Mouse (Mus musculus) CD8-positive naive resting alpha-beta T cell, adult 2 months (primary cell): ENCODE measurements around the gene Hoxa10.

Experiments
- DNase-seq, 2 experiments: peaks; one replicate each; pipeline ENCODE4 v3.0.0; 2022; ENCODE audit warnings: low read depth in 2 of 2, low spot score in 2 of 2

Hoxa10 gene

DNA sequence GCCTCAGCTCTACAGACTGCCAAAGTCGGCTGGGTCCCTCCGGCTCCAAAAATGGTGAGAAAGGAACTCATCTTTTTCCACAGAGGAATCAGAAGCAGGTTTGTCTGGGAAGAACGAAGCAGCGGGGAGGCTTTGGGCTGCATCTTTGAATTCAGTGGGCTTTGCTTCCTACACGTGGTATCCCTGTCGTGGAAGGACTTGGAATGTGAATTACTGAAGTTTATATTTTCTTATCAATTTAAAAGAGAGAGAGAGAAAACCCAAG lies 22.6 kb upstream of the Hoxa10 start:
- DNase-seq: no peak

DNA sequence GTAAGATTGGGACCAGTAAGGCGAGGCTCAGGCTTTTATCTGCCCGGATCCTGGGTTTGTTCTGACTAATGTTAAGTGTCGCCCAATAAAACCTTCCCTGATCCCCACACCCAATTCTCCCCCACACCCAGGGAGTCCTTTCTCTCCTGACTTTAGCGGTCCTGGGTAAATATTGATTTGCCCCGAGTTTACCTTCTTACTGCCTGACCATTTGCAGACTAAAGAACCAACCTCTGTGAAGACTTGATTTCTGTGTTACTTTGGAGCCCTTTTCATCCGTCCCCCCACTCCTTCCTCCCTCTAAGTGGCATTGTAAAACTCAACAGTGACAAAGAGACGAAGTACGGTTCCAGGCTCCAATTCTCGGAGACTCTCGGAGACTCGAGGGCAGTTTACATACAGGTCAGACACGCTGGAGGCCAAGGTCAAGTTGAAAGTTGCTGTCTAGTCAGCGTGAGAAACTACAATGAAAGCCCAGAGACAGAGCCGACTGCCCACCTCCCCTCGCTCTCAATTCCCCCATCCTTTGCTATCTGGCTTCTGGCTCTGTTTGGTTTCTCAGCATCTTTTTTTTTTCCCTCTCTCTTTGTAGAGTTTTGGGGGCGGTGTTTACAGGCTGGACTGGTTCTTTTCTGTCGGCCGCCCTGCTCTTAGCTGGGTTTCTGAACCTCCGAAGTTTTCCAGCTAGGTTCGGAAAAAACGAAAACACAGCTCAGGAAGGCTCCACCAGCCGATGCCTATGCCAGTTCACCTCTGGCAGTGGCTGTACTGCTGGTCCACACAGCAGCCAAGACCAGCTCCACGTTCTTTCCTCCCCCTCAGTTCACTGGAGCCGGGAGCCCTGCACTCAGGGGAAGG lies 22.0 kb upstream of the Hoxa10 start:
- no peak for DNase-seq

DNA sequence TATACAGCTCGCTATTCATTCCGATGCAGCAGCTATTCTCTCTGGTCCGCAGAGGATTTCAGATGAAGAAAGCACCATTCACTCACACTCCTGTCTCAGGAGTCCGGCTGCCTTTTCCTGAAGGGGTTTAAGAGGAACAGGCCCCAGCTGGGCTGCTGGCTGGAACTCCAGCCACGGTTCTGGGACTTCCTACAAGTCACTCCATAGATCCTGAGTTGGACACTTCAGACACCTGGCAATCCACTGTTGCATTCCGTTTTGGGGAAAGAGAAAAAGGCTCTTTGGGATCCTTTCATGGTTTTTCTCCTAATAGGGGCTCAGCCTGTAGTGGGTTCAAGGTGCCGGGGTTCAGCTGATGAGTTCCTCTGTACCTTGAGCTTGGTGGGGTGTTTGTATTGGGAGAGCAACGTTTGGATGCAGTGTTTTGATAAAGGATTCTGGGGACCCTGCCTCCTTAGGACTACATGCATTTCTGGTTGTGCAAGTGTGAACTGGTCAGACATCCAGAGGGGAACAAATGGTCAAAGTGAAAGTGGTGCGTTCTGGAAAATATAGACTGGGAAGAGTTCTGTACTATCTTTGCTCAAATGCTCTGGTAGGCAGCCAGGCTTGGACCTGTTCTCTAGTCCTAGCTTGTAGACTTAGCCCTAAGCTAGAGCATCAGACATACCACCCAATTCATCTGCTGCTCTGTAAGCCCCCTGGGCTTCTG lies 21.3 kb upstream of the Hoxa10 start:
- no peak for DNase-seq

DNA sequence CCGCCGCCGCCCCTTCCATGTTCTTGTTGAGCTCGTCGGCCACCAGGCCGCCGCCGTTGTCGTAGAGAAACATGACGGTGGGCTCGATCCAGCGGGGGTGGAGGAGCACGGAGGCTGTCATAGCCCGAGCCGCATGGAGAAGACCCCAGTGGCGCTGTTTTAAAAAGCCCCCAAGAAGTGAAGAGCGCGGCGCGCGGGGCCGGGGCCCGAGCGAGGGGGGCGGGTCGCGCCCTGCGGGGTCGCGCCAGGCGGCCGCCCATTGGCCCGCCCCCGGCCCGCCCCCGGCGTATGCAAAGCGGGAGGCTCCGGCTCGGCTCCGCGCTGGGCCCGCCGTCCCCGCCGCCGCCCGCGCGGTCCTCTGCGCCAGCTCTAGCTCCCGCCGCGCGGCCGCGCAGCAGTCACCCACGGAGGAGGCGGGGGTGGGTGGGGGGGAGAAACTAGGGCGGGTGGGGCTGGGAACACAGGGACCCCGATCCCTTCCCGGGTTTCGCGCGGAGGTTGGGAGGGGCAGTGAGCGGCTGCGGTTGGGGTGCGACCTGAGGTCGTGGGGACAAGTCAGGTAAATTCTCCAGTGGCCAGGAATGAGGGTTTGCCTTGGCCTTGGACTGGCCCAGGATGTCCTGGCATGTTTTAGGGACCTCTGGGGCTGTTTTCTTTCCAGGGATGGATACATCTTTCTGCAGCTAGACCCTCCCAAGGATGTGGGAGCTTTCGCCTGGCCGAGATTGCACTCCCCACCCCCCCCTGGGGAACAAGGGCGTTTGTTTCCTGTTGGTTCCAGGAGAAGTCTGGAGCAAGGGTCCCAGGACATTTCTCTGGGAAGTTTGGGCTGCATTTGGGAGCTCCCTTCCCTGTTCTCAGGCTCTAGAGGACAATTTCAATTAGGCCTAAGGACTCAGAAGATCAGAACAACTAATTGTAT lies 20.3 kb upstream of the Hoxa10 start, which contains the start of gene Hoxa13:
TSS of gene Hoxa13 (minus strand) at position 227 of the 922 bp plus-strand sequence.
- DNase-seq: no peak

DNA sequence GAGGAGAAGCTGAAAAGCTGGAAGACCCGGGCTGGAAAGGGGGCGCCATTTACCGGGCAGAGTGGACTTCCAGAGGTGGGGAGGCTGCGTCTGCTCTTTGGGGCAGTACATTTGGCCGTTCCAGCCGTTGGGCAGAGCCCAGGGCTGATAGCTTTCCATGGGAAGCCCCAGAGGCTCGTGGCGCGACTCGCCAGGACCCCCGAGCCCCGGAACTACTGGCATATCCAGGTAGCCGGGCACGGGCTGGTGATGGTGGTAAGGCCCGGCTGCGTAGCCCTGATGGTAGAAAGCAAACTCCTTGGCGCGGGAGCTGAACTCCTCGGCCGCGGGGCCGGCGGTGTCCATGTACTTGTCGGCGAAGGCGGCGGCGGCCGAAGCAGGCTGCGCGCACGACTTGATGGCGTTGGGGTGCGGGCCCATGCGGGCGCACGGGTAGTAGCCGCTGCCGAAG lies 19.2 kb upstream of the Hoxa10 start:
- DNase-seq: no peak

DNA sequence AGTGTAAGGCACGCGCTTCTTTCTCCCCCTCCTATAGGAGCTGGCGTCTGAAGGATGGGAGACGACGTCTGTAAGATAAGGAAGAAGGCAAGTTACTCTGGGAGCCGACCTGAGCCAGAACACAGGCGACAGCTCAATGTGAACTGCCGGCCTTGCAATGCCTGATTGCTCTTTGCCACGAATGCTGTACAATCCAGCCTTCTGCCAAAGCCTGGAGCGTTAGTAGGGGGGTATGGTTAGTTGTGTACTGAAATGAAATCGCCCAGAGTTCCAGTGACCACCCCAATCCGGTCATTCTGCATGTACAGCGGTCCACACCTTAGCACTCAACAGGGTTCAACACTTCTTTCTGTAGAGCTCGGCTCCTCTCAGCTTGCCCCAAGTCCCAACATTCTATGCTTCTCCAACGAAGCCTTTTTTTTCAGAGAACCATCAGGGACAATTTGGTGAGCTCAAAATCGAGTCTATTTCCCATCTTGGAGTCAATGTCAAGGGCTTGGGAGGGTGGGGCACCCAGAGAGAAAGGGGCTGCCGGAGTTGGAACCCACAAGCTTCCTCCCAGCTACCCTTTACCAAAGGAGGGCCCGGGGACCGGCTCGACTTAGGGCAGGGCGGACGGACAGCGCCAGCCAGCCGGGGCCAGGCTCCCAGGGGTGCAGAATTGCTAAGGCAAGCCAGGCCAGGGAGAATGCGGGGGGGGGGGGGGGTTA lies 18.6 kb upstream of the Hoxa10 start:
- DNase-seq: no peak

DNA sequence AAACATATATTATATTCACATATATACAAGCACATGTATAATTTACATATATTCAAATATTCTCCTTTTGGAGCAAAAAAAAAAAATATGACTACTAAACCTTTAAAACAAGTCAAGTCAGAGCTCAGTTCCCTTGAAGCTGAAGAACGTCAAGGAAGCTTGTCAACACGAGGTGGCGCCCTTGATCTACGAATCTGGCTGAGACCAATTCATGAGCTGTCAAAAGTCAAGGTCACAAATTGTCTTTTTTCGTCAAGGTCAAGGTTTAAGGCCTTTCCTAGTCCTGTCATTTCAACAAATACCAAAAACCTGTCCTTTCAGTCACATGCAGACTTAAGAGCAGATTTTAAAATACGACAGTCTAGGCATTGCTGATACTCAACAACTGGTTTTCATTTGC lies 16.3 kb upstream of the Hoxa10 start:
- peak; percentile 68 to 79 for DNase-seq

DNA sequence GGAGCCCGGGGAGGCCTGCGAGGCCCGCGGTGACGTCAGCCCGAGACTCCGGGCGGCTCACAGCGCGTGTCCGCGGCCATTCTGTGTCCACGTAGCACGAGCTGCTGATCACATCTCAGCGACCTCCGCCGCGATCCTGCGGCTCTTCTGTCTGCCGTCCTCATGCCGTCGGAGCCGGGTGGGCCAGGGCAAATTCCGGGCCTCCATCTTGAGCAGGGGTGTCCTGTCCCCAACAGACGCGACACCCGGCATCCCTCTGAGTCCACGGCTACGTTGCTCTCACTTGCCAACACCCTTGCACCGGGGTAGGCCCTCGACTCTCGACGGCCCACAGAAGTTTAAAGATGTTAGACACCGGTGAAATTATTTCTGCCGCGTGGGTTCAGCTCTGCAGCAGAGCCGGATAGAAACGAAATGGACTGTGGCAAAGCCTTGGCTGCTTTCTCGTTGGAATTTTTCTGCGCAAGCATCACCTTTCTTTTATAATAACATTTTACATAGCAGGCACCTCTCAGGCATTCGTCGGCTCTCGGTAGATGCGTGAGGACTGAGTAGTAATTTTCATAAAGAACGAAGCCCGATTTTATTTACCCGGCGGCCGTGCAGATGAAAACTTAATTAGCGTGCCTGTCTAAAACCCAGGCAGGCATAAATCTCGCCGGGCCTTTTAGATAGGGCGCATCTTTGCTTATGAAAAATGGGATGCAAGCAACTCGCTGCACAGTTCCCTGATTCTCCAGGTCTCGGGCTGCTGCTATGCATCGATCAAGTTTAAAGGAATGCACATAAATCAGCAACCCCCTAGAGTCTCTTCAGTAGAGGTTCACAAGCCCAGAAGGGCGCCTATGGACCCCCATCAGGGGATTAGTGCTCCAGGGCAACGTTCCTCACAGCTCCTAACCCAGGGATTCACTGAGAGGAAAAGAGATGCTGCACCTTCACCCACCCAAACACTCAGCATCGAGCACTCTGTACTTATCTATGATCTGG lies 13.2 kb upstream of the Hoxa10 start:
- no peak for DNase-seq

DNA sequence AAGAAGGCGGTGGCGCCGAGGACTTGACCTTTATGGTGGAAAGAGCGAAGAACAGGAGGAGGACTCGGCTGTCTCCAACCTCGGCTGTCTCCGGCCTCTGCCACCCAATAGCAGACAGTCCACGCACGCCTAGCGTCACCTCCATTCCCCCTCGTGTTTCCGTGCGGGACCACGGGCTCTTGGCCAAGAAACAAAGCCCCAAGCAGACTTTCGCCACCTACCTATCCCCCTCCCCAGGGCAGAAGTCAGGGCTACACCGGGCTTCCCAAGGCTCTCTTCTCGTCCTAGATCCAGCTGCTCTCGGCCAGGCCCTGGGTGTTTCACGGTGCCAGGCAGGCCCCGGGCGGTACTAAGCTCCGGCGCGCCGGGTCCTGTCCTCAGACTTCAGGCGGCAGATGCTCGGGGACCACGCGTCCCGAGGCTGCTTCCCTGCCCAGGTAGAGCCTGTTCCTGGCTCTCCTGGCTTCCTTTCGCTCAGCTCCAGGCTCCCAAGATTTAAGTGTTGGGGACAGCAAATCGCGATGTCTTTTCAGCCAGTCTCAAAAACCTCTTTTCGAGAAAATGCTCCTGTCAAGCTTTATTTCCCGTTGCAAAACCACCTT lies 12.2 kb upstream of the Hoxa10 start:
- DNase-seq: no peak

DNA sequence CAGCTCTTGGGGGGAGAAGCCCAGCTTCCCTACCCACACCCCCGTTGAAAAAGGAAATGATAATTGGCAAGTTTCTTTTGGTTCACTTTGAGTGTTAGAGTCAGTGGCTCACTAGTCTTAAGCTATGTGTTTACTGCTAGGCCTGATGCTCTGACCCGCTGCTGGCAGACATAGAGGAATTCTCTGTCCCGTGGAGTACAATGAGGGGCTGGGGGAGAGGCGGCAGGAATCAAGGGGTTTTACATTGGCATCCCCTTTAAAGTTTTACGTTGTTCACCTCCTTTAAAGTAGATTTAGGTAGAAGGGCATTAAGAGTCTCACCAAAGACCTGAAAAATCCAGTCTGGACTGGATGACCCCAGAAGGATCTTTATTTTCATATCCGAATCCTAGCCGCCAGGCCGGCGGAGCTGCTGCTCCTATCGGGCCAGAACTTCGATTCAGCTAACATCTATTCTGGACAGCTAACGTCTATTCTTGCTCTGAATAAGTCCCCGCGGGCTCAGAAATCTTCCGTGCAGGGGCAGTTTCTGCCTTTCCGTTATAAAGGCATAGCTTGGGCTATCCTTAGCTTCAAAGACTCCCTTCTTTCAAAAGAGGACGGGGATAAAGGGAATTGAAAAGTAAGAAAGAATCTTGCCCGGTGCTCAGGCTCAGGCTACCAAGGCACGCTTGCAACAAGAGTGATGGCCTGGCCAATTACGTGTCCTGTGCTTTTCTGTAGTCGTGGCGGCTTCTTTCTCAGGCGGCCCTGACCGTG lies 11.5 kb upstream of the Hoxa10 start:
- DNase-seq: no peak

DNA sequence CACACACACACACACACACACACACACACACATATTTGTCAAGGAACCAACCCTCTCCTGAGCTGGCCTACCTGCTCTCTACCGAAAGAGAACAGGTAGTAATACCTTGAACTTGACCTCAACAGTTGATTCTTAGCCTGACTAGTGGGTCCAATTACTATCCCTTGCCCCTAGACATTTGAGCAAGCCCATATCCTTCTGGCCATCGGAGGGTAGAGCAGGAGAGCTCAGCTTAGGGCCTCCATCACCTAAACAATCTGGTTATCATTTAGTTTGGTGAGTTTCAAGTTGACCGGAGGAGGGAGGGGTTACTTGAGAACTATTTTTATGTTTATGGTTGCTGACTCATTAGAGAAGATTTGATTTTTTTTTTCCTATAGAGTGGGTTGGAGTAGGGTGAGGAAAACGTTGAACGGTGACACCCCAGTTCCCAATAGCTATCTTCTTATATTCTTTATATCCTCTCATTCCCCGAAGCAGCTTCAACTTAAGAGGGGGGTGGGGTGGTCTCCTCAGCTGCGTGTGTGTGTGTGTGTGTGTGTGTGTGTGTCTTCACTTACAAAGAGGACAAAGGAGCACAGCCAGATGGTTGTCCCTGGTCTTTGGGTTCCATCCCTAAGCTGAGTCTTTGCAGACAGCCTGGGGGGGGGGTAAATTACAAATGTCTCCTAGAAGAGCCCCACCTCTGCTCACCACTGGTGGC lies 10.7 kb upstream of the Hoxa10 start:
- no peak for DNase-seq

DNA sequence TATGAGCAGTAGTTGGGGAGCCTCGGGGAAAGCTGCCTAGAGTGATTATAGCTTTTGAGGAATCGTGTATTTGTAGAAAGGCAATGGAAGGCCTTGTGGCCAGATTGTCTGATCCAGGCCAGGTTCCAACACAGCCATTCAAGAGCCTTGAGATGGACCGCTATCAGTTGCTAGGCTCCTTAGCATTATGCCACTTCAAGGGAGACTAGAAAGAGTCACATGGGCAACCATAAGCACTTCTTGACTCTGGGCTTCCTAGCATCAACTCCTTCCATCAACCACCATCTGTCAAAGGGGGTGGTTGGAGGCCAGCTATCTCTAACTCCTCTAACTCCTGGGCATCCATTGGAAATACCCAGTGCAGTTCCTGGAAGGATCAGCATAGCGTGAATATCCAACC lies 9.2 kb upstream of the Hoxa10 start:
- no peak for DNase-seq

DNA sequence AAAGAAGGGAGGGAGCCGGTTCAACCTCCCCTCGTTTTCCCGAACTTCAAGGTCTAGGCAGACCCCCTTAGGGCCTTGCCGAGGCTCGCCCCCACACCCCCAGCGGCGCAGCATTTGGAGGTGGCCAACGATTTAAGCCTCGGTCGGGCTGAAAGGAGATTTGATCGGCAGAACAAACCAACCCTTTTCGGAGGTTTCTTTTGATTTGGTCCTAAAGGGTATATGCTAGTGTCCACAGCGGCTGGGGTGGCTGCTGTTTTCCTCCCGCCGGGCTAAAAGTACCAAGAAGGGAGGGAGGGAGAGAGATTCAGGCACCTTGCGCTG lies 8.7 kb upstream of the Hoxa10 start:
- DNase-seq: no peak

DNA sequence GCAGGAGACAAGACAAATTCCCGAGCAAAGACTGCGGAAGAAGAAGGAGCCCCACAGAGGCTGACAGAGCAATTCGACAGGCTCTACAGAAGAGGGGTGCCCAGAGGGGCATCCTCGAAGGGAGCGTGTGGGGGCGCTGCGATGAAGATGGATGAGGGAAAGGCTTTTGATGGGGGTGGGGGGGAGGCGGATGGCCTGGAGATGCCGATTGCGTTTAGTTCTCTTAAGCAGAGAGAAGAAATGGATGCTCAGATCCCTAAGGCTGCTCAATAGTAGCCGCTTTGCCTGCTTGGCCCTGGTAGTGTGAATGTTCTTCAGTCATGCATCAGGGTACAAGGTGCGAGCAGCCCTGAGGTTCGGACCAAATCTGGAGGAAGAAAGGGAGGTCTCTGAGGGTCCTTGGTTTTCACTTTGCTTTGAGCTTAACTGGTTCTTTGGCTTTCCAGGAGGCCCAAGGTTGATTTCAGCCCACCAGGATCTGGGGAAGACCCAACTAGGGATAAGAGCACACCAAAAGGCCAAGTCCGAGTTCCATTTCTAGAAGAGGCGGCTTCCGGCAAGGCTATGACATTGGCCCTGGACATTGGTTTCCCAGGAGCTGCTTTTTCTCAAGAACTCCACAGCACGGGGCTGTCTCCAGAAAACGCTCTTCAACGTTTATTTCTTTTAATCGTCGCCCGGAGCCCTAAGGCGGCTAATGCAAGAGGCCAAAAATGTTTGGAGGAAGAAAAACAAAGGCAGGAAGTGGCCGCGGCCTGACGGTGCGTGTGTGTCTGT lies 8.2 kb upstream of the Hoxa10 start:
- no peak for DNase-seq

DNA sequence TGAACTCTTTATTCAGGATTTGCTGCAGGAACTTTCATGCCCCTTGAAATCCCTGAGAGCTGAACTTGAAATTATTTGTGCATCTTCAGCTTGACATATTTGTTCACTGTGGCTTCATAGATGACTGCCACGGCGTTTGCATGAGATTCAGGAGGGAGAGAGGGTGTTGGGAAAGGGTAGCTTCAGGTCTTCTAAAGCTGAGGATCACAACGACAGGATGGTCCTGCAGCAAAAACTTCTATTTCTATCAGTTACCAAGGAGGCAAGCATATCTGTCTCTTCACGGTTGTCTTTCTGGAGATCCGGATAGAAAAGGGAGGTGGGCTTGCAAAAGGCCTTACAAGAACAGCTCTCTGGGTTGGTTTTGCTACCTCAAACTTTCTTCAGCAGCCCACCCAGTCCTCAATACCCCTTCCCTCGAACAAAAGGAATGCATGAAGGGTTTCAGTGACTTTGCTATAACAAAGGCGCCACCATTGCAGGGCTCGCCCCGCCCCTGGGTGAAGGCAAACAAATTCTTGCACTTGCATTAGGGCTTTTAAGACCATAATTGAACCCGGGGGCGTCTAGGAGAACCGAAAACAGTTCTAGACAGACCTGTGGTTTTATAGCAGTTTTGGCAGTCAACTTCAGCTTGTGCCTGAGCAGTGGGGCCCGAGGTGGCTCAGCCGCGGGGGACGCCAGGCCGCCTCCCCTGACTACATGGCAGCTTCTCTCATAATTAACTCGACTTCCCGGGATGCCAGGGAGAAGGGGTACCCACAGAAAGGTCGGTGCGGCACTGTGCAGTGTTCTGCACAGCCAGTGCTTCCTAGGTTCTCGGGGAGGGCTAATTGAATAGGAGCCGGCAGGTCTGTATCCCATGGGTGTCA lies 7.3 kb upstream of the Hoxa10 start:
- no peak for DNase-seq

DNA sequence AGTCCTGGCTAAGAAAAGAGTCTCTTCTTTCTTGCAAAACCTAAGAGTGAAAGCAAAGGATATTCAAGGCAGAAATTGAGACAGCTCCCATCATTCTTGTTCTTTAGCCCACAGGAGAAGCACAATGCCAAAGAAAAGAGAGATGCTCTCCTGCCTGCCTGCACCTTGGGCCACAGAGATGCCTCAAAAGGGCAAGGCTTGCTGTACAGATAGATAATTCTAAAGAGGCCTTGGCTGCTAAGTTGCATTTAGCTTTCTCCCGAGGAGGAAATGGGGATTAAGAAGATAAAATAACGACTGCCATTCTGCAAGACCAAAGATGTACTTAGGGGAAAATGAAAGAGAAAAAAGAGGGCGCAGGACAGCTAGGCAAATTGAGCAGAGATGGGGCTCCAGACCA lies 6.3 kb upstream of the Hoxa10 start:
- no peak for DNase-seq

DNA sequence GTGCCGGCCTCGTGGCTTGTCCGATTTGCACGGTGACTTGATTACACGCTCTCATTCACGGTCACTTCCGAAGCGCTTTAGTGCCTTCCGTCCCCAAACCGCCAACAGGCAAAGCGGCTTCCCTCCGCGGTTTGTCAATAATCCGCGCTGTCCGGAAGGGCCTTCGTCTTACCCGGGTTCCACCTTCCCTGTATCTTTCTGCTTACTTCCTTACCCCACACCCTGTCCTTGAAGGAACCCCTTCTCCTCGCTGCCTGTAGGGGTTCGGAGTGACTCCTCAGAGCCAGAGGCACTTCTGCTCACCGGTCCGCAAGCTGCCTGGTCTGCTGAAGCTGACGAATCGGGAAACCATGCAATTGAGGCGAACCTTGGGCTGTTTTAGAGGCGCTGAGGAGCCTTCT lies 5.7 kb upstream of the Hoxa10 start:
- no peak for DNase-seq
